Mouse (Mus musculus) frontal cortex, adult 2 months (tissue): ENCODE results near the gene AW822073. TPM values are rescaled to one million over a fixed set of nuclear protein-coding genes. Genes with fewer than 3 reads are reported as not detected.
"Not testable (repeated sequence)": the region's sequence is repeated elsewhere in the genome, so short reads cannot be mapped to it uniquely, and the experiment has no call there.

Source experiments
- DNase-seq, 2 experiments: peaks; one replicate each; pipeline ENCODE4 v3.0.0; 2022; ENCODE audit warnings: low spot score in 1 of 2; ENCODE audit errors: extremely low spot score in 1 of 2
- polyA plus RNA-seq: library from polyadenylated mRNA; depleted of rRNA; stranded (reverse); fragments of >200 nt; gene quantifications from 2 replicates; pipeline ENCODE4 v1.2.3, GENCODE M21; 2012; rRNA removed

The AW822073 gene
- polyA plus RNA-seq, 1 experiment = 0.06 TPM

DNA sequence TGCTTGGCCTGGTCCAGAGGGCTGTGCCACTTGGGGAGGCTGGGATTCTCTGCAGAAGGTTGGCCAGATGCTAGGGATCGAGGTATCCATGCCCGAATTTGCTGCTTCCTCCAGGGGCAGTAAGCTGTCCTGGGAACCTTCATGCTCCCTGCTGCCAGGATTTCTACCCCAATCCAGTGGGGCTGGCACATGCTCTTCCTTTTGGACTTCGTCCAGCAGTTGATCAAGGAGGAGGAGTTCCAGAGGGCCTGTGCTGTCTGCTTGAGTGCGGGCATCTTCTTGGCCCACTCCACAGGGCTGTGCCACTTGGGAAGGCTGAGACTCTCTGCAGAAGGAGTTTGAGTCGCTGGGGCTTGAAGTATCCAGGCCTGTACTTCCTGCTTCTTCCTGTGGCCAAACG, 1.6 kb downstream of the AW822073 start:
- not testable (repeated sequence) for DNase-seq

DNA sequence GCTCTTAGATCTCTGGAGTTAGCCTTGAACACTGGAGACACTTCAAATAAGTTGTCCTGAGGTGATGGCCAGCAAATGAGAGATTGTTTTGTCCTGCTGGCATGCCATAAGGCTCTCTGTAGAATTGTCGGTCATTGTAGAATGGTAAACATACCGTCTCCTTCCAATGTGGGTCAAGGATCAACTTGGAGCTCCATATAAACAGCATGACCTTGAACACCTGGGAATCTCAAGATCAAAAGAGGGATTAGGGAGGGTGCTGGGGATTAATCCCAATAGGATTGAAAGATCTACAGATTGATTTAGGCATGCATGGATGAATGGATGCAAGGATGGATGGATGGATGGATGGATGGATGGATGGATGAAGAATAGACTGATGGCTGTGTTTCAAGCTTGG, 3.2 kb downstream of the AW822073 start:
- DNase-seq = not testable (repeated sequence)

DNA sequence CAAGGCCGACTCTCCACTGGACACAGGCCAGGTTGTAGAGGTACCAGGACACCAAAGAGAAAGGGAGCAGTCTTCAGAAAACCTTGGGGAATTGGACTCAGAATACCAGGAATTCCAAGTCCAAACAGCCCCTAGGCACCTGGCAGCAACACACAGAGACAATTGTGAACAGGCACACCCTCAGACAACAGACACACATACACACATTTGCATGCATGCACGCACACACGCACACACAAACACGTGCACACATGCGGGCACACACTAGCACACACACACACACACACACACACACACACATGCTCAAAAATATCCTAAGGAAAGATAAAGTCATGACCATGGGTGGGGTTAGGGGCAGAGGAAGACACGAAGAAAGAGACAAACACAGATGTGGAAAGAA, 4.0 kb downstream of the AW822073 start:
- no peak for DNase-seq

DNA sequence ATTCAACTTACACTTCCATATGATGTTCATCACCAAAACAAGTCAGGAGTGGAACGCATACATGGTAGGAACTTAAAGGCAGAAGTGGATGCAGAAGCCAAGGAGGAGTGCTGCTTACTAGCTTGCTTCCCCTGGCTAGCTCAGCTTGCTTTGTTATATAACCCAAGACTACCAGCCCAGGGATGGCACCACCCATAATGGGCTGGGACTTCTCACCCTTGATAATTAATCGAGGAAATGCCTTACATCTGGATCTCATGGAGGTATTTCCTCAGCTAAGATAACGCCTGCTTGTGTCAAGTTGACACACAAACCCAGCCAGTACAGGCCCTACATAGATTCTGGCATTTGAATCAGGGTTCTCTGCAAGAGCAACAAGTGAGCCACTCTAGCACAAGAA, 7.4 kb downstream of the AW822073 start:
- DNase-seq = no peak

DNA sequence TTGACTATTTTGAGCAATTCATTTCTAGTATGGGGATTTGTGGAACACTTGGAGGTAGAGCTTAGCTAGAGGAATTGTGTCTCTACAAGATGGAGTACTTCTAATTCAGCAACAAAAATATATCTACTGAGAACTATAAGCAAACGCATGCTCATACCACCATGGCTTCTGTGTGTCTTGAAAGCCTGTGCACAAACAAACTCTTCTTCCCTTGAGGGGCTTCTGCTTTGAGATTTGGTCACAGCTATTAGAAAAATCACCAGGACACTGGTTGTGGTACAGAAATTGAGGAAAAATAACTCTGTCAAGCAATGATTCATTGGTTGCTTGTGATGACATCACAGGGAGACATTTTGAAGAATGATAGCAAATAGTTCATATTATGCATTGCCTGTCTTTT, 9.4 kb downstream of the AW822073 start:
- no peak for DNase-seq

DNA sequence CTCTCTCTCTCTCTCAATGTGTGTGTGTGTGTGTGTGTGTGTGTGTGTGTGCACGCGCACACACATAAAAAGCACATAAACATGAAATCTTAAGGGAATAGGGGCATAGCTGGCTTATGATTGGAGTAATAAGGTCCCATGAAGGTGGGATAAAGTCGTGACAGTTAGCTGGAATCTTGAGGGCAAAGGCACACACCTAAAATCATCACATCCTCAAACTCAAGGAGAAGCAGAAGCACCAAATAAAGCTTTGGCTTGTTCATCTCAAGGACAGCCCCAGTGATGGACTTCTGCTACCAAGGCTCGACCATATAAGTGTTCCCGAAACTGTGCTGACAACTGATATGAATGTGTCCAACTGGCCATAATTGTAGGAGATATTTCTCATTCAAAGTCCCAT, 9.8 kb downstream of the AW822073 start:
- no peak for DNase-seq

DNA sequence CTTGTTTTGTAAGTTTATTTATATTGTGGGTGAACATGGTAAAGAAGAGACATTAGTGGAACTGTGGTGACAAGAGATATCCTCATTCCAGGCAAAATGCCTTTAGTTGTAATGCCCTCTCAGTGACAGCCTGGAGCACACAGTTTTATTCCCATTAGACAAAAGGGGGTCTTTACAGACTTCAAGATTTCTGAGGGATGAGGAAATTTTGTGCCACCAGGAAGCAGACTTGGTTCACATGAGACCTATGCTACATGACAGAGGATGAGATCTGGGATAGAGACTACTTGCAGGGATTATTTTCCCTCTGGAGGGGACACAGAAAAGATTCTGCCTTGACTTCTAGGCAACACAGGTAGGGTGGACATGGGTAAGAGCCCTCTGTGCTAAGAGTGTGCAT, 10.2 kb downstream of the AW822073 start:
- no peak for DNase-seq

DNA sequence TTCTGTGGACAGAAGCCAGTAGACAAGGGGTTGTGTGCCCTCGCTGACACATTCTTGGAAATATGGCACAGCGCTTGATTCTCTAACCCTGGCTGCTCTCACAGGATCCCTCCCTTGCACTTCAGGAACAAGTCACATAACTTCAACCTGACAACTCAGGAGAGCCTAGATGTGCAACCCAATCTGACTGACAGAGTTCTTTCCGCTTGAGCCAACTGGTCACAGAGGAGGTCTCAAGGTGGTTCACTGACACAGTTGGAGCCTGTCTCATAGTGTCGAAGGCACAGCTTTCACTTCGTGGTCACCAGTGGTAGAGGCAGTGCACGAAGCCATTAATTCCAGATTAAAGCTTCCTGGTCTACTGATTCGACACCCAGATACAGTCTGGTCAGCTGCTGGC, 12.5 kb downstream of the AW822073 start:
- no peak for DNase-seq

DNA sequence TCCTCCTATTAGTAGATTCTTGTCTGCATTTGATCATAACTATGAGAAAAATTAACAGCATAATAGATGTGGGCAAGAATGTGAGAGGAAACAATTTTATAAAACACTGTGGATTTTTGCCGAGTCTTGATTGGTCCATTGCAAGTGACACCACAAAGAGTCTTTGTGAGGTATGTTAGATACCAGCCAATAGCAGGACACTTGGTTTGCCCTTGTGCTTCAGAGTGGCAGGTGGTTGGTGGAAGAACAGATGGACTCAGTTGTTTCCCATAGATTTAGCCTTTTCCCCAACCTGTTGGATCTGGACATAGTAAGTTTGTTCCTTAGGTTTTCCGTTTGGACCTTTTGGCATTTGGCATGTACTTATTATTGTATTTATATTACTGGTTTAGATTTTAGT, 13.5 kb downstream of the AW822073 start:
- no peak for DNase-seq

DNA sequence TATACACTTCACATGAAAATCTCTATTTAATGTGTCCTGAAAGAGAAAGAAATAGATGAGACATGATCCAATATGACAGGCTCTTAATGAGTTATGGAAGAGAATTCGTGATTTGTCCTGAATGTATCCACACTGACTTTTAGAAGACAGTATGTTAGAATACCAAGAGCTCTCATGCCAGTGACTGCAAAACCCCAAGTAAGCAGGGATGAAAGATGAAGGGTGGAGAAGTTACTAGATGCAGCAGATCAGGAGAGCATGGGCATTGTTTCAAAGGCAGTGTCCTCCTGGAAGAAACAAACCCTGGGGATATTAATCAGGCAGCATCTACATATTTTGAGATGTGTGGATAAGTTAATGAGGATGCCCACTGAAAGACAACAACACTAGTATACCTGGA, 14.2 kb downstream of the AW822073 start:
- DNase-seq = no peak

DNA sequence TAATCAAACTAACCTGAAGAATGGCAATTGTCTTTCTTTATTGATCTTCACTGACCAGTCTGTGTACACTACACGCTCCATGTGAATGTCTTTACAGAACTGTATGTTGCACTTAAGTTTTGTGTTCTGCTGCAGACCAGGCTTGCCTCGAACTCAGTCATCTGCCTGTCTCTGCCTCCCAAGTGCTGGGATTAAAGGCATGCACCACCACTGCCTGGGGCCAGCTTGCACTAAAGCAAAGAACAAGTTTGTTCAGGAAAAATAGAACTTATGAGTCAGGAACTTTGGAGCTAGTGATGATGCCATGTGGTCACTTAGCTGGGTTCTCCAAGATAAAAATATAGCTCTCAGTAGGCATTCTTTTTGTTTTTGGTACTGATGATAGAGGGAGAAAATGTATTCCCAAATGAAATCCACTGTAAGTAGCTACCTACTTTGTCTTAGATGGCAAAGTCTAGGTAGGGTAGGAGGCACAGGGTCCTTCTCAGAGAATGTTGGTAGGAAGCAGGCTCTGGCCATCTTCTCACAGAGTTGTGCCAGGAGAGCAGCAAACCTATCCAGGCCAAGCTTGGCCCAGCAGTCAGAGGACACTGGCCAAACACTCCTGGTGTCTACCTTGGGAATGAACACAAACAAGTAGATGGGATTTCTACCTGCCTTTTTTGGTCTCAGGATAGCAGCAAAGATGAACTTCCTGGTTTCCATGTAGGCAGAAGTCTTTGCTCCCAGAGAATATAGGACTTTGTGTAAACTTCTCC, 14.8 kb downstream of the AW822073 start:
- DNase-seq = no peak

DNA sequence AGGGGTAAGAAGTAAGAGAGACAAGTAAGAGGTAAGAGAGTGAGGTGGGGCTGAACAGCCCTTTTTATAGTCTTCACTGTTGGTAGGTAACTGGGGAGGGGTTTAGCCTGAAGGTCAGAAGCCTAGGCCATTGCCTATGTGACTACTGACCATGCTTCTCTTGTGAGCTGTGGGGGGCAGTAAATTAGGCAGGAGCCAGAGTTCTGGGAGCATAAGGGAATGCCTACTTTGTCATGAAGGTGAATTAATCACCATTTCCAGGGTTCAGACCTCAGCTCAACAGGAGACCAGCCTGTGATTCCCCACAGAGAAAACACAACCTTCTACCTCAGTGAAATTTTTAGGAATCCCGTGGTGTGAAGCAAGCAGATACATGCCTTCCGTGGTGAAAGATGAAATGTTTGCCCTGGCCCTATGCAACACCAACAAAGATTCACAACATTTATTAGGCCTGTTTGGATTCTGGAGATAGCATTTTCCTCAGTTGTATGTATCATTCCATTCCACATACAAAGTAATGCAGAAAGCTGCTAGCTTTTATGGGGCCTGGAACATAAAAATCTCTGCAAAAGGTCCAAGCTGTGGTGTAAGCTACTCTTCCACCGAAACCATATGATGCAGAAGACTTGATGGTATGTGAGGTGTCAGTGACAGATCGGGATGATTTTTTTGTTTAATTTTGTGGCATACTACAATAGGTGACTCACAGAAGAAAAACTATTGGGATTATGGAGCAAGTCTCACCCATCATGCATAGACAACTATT, 17.9 kb downstream of the AW822073 start:
- DNase-seq = no peak

DNA sequence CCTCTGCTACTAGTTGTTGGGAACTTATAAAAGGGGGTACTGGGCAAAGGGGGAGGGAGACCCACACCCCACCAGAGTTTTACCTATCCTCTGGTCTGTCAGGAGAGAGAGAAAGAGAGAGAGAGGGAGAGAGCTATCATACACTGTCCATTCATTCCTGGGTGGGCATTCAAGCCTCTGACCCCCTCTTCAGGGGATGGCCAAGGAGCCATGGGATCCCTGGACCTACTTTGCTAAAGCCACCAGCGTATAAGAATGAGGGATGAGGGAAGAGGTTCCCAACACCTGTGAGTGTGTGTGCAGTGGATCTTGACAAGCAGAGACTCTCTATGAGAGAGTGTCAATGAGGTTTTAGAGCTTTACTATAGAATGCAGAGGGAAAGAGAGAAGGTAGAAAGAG, 18.7 kb downstream of the AW822073 start:
- no peak for DNase-seq

Other genes starting within 250 kb of the AW822073 start
- gene Duxf3, start 7.7 kb upstream of the AW822073 start, polyA plus RNA-seq = 0.10 TPM in 1 of 2 replicates, not detected in the other
- 0.12 and 0.15 TPM in 2 replicates for gene Gm4981, start 11.8 kb upstream of the AW822073 start, polyA plus RNA-seq
- gene Gcc2, start 30.6 kb upstream of the AW822073 start, polyA plus RNA-seq = 60.3 and 61.4 TPM in 2 replicates
- gene Lims1, start 98.5 kb upstream of the AW822073 start, polyA plus RNA-seq = 18.8 and 20.3 TPM in 2 replicates
- gene Ranbp2, start 222.0 kb upstream of the AW822073 start, polyA plus RNA-seq = 17.5 and 18.7 TPM in 2 replicates